Mouse (Mus musculus) CH12.LX (cell line): ENCODE results near the gene Fyb.

Experiments used
- CTCF ChIP-seq, 2 experiments: IDR thresholded peaks in 1 of 2; conservative IDR thresholded peaks in 1 of 2; 2 replicates each; pipeline ENCODE4 v1.5.1; 2011 to 2012; ENCODE audit warnings: low read depth in 2 of 2, low read length in 2 of 2, improper control_type of control experiment in 1 of 2, inconsistent platforms in 1 of 2, mild to moderate bottlenecking in 1 of 2, moderate library complexity in 1 of 2
- MAX ChIP-seq: IDR thresholded peaks from 2 replicates; pipeline ENCODE4 v1.6.1; 2011; ENCODE audit warnings: low read length, improper control_type of control experiment
- POLR2A ChIP-seq: IDR thresholded peaks from 2 replicates; pipeline ENCODE4 v1.6.1; 2011; ENCODE audit warnings: low read depth, mild to moderate bottlenecking, improper control_type of control experiment, low read length

DNA sequence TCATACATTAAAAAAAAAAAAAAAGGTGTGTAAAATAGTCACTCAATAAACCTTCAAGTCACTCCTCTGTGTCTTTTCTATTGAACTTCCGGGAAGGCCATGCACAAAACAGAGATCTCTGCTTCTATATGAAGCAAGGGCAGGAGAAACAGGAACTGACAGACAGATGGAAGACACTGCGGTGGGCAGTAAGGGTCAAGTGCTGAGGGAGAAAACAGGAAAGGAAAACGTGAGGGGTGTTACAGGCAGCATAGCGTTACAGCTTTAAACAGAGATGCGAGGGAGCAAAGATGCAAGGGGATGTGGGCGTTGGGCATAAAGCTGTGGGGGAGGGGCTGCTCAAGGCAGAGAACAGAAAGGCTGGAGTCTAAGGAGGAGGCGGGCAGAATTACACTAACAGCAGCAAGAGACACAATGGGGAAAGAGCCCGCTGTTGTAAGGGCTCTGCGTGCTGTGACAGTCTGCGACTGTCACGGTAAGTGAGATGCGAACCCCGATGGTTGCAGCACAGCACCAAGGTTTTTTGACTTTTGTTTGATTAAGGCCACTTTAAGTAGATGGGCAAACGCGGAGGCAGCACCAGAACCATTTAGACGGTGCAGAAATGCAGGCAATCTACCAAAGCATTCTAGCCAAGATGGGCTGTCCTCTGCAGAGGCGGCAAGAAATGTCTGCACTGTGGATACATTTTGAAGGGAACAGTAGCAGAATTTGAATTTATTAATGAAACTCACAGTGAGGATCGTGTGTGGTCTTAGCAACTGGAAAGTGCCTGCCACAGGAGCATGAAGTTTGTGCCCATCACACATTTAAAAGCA lies 101.9 kb downstream of the Fyb start:
- TF ChIP-seq CTCF (conservative IDR thresholded peaks at IDR 0.05 in 1 of 2, IDR thresholded peaks at IDR 0.05 in 1 of 2; ENCODE audit: low read depth in 2 of 2, low read length in 2 of 2) (no peak), POLR2A (no peak), MAX (no peak)
